Mouse (Mus musculus) CH12.LX (cell line): ENCODE results near the gene Psmc3ip. TPM values are rescaled to one million over a fixed set of nuclear protein-coding genes. Genes with fewer than 3 reads are reported as not detected.
A peak's percentile ranks its signal among the peaks of the same experiment; 100 is the strongest.

Experiments used
- DNase-seq: peaks from one replicate; pipeline ENCODE4 v3.0.0-alpha.2; 2013; ENCODE audit errors: extremely low read depth
- H3K27ac ChIP-seq: 2 replicates; pipeline ENCODE4 v1.5.1; 2012; ENCODE audit warnings: low read depth, mild to moderate bottlenecking, control low read depth, moderate library complexity; ENCODE audit not compliant: insufficient read depth
- H3K27me3 ChIP-seq: replicated peaks from 2 replicates; pipeline ENCODE3; 2012; ENCODE audit warnings: inconsistent platforms
- H3K36me3 ChIP-seq, 2 experiments: replicated peaks in 1 of 2; 2 replicates each; pipeline versions ENCODE3 to v1.6.1; 2012; ENCODE audit warnings: inconsistent platforms in 1 of 2, low read length in 1 of 2, mild to moderate bottlenecking in 1 of 2, mixed read lengths in 1 of 2, moderate library complexity in 1 of 2; ENCODE audit not compliant: control insufficient read depth in 1 of 2, insufficient read depth in 1 of 2
- H3K4me1 ChIP-seq, 2 experiments: 2 replicates each; pipeline ENCODE4 v1.6.1; 2012; ENCODE audit warnings: inconsistent platforms in 1 of 2, moderate library complexity in 1 of 2; ENCODE audit not compliant: insufficient read depth in 2 of 2, control insufficient read depth in 1 of 2
- H3K4me2 ChIP-seq: 2 replicates; pipeline ENCODE4 v1.6.1; 2012; ENCODE audit warnings: low read depth, mild to moderate bottlenecking, control low read depth; ENCODE audit not compliant: poor library complexity, insufficient read depth, severe bottlenecking
- H3K4me3 ChIP-seq, 3 experiments: fragments of 150-350 bp in 1 of 3; sonication (generic) in 1 of 3; replicated peaks in 1 of 3; 2 replicates each; pipeline versions ENCODE3 to v1.5.1; 2011 to 2012; ENCODE audit warnings: low read depth in 2 of 3, low read length in 2 of 3, mild to moderate bottlenecking in 2 of 3, moderate library complexity in 2 of 3, control low read depth in 1 of 3, improper control_type of control experiment in 1 of 3, inconsistent platforms in 1 of 3, mixed read lengths in 1 of 3; ENCODE audit not compliant: poor library complexity in 1 of 3
- H3K79me2 ChIP-seq: replicated peaks from 2 replicates; pipeline ENCODE4 v1.6.1; 2012; ENCODE audit warnings: mild to moderate bottlenecking, moderate library complexity; ENCODE audit not compliant: control insufficient read depth, poor library complexity, insufficient read depth, severe bottlenecking; ENCODE audit errors: extremely low read depth
- H3K9ac ChIP-seq: 2 replicates; pipeline ENCODE4 v1.6.1; 2012; ENCODE audit warnings: low read depth, mild to moderate bottlenecking, control low read depth, moderate library complexity; ENCODE audit not compliant: insufficient read depth
- H3K9me3 ChIP-seq: replicated peaks from 2 replicates; pipeline ENCODE3; 2012; ENCODE audit warnings: low read length, inconsistent platforms, mixed read lengths
- BHLHE40 ChIP-seq: IDR thresholded peaks from 2 replicates; pipeline ENCODE4 v1.6.1; 2011; ENCODE audit warnings: mild to moderate bottlenecking, low read depth, low read length, improper control_type of control experiment
- CHD1 ChIP-seq: IDR thresholded peaks from 2 replicates; pipeline ENCODE4 v1.6.1; 2012; ENCODE audit warnings: low read depth, low read length, improper control_type of control experiment, inconsistent platforms
- CHD2 ChIP-seq: IDR thresholded peaks from 2 replicates; pipeline ENCODE4 v1.6.1; 2011; ENCODE audit warnings: low read length, improper control_type of control experiment
- CTCF ChIP-seq, 2 experiments: IDR thresholded peaks in 1 of 2; conservative IDR thresholded peaks in 1 of 2; 2 replicates each; pipeline ENCODE4 v1.5.1; 2011 to 2012; ENCODE audit warnings: low read depth in 2 of 2, low read length in 2 of 2, improper control_type of control experiment in 1 of 2, inconsistent platforms in 1 of 2, mild to moderate bottlenecking in 1 of 2, moderate library complexity in 1 of 2
- E2F4 ChIP-seq: IDR thresholded peaks from 2 replicates; pipeline ENCODE4 v1.6.1; 2011; ENCODE audit warnings: low read depth, low read length, improper control_type of control experiment; ENCODE audit not compliant: insufficient replicate concordance
- ELF1 ChIP-seq: IDR thresholded peaks from 2 replicates; pipeline ENCODE4 v1.6.1; 2014; ENCODE audit warnings: low read depth, mild to moderate bottlenecking, inconsistent platforms, low read length, improper control_type of control experiment
- EP300 ChIP-seq: IDR thresholded peaks from 2 replicates; pipeline ENCODE4 v1.6.1; 2011; ENCODE audit warnings: low read length, improper control_type of control experiment
- ETS1 ChIP-seq: conservative IDR thresholded peaks from 2 replicates; pipeline ENCODE4 v1.6.1; 2012; ENCODE audit warnings: low read depth, mild to moderate bottlenecking, inconsistent platforms, low read length, improper control_type of control experiment, moderate library complexity
- GABPA ChIP-seq: IDR thresholded peaks from 2 replicates; pipeline ENCODE4 v1.6.1; 2012; ENCODE audit warnings: low read depth, low read length, improper control_type of control experiment, inconsistent platforms; ENCODE audit not compliant: insufficient replicate concordance
- HCFC1 ChIP-seq: IDR thresholded peaks from 2 replicates; pipeline ENCODE4 v1.6.1; 2012; ENCODE audit warnings: low read depth, mild to moderate bottlenecking, inconsistent platforms, low read length, improper control_type of control experiment
- IRF4 ChIP-seq: IDR thresholded peaks from 2 replicates; pipeline ENCODE4 v1.6.1; 2014; ENCODE audit warnings: low read depth, mild to moderate bottlenecking, inconsistent platforms, low read length, improper control_type of control experiment
- JUN ChIP-seq: IDR thresholded peaks from 2 replicates; pipeline ENCODE4 v1.6.1; 2011; ENCODE audit warnings: low read depth, mild to moderate bottlenecking, low read length, improper control_type of control experiment, moderate library complexity; ENCODE audit not compliant: insufficient read depth
- JUND ChIP-seq: conservative IDR thresholded peaks from 2 replicates; pipeline ENCODE4 v1.6.1; 2011; ENCODE audit warnings: low read depth, low read length, improper control_type of control experiment
- KAT2A ChIP-seq: IDR thresholded peaks from 2 replicates; pipeline ENCODE4 v1.6.1; 2012; ENCODE audit warnings: low read length, improper control_type of control experiment, inconsistent platforms; ENCODE audit not compliant: insufficient replicate concordance
- MAFK ChIP-seq: IDR thresholded peaks from 2 replicates; pipeline ENCODE4 v1.6.1; 2011; ENCODE audit warnings: low read length, improper control_type of control experiment; ENCODE audit not compliant: insufficient replicate concordance
- MAX ChIP-seq: IDR thresholded peaks from 2 replicates; pipeline ENCODE4 v1.6.1; 2011; ENCODE audit warnings: low read length, improper control_type of control experiment
- MAZ ChIP-seq: IDR thresholded peaks from 2 replicates; pipeline ENCODE4 v1.6.1; 2012; ENCODE audit warnings: low read depth, mild to moderate bottlenecking, inconsistent platforms, low read length, improper control_type of control experiment, moderate library complexity
- MEF2A ChIP-seq: IDR thresholded peaks from 2 replicates; pipeline ENCODE4 v1.6.1; 2014; ENCODE audit warnings: low read depth, mild to moderate bottlenecking, inconsistent platforms, low read length, improper control_type of control experiment, borderline replicate concordance
- MXI1 ChIP-seq: IDR thresholded peaks from 2 replicates; pipeline ENCODE4 v1.6.1; 2011; ENCODE audit warnings: mild to moderate bottlenecking, low read depth, low read length, improper control_type of control experiment
- MYC ChIP-seq: IDR thresholded peaks from 2 replicates; pipeline ENCODE4 v1.6.1; 2011; ENCODE audit warnings: low read depth, mild to moderate bottlenecking, improper control_type of control experiment, low read length
- NELFE ChIP-seq: IDR thresholded peaks from 2 replicates; pipeline ENCODE4 v1.6.1; 2011; ENCODE audit warnings: low read depth, low read length, improper control_type of control experiment
- NRF1 ChIP-seq: IDR thresholded peaks from 2 replicates; pipeline ENCODE4 v1.6.1; 2014; ENCODE audit warnings: low read depth, mild to moderate bottlenecking, inconsistent platforms, low read length, improper control_type of control experiment, moderate library complexity
- PAX5 ChIP-seq: IDR thresholded peaks from 2 replicates; pipeline ENCODE4 v1.6.1; 2012; ENCODE audit warnings: low read length, inconsistent platforms, mixed read lengths
- POLR2A ChIP-seq: IDR thresholded peaks from 2 replicates; pipeline ENCODE4 v1.6.1; 2011; ENCODE audit warnings: low read depth, mild to moderate bottlenecking, improper control_type of control experiment, low read length
- POLR2AphosphoS2 ChIP-seq: IDR thresholded peaks from 2 replicates; pipeline ENCODE4 v1.6.1; 2011; ENCODE audit warnings: low read depth, low read length, improper control_type of control experiment
- RAD21 ChIP-seq: IDR thresholded peaks from 2 replicates; pipeline ENCODE4 v1.6.1; 2011; ENCODE audit warnings: low read depth, mild to moderate bottlenecking, low read length, improper control_type of control experiment, moderate library complexity
- RCOR1 ChIP-seq: conservative IDR thresholded peaks from 2 replicates; pipeline ENCODE4 v1.6.1; 2012; ENCODE audit warnings: low read depth, mild to moderate bottlenecking, inconsistent platforms, low read length, improper control_type of control experiment
- SIN3A ChIP-seq: IDR thresholded peaks from 2 replicates; pipeline ENCODE4 v1.6.1; 2012; ENCODE audit warnings: low read length, improper control_type of control experiment, inconsistent platforms
- SMC3 ChIP-seq: IDR thresholded peaks from 2 replicates; pipeline ENCODE4 v1.6.1; 2011; ENCODE audit warnings: low read depth, low read length, improper control_type of control experiment
- TBP ChIP-seq: conservative IDR thresholded peaks from 2 replicates; pipeline ENCODE4 v1.6.1; 2011; ENCODE audit warnings: low read depth, low read length, improper control_type of control experiment
- TCF12 ChIP-seq: IDR thresholded peaks from 2 replicates; pipeline ENCODE4 v1.6.1; 2014; ENCODE audit warnings: low read depth, mild to moderate bottlenecking, inconsistent platforms, low read length, improper control_type of control experiment
- UBTF ChIP-seq: IDR thresholded peaks from 2 replicates; pipeline ENCODE4 v1.6.1; 2012; ENCODE audit warnings: low read depth, mild to moderate bottlenecking, inconsistent platforms, low read length, improper control_type of control experiment, moderate library complexity
- USF1 ChIP-seq: IDR thresholded peaks from 2 replicates; pipeline ENCODE4 v1.6.1; 2014; ENCODE audit warnings: low read depth, mild to moderate bottlenecking, inconsistent platforms, low read length, improper control_type of control experiment
- USF2 ChIP-seq: conservative IDR thresholded peaks from 2 replicates; pipeline ENCODE4 v1.6.1; 2011; ENCODE audit warnings: low read depth, low read length, improper control_type of control experiment
- ZC3H11A ChIP-seq: IDR thresholded peaks from 2 replicates; pipeline ENCODE4 v1.6.1; 2012; ENCODE audit warnings: low read depth, mild to moderate bottlenecking, inconsistent platforms, low read length, improper control_type of control experiment
- ZKSCAN1 ChIP-seq: IDR thresholded peaks from 2 replicates; pipeline ENCODE4 v1.6.1; 2012; ENCODE audit warnings: low read depth, inconsistent platforms, low read length, improper control_type of control experiment, borderline replicate concordance
- ZMIZ1 ChIP-seq: IDR thresholded peaks from 2 replicates; pipeline ENCODE4 v1.6.1; 2012; ENCODE audit warnings: low read depth, mild to moderate bottlenecking, inconsistent platforms, low read length, improper control_type of control experiment
- ZNF384 ChIP-seq: IDR thresholded peaks from 2 replicates; pipeline ENCODE4 v1.6.1; 2012; ENCODE audit warnings: low read depth, low read length, improper control_type of control experiment, inconsistent platforms
- dilution Hi-C: fragments of 300-500 bp; cut with MboI; formaldehyde crosslinking; loops from 2 replicates; pipeline ENCODE4 v1.14.3; 2020; ENCODE audit warnings: low sequenced_read_pairs; ENCODE audit not compliant: extremely low pct_unique_long_range_greater_than_20kb, extremely low pct_ligation_motif_present
- in situ Hi-C: fragments of 300-500 bp; cut with MboI; formaldehyde crosslinking; loops from 3 replicates; pipeline ENCODE4 v1.14.3; 2019; ENCODE audit warnings: low sequenced_read_pairs, low pct_ligation_motif_present, low pct_unique_long_range_greater_than_20kb, mixed read lengths
- polyA plus RNA-seq: library from polyadenylated mRNA; unstranded; fragments of >175 nt; gene quantifications from 2 replicates; pipeline ENCODE4 v1.2.1, GENCODE M21; 2012; ENCODE audit warnings: low read depth; ENCODE audit not compliant: insufficient read length
- total RNA-seq, 2 experiments: library from RNA; depleted of rRNA; stranded (reverse); fragments of 300-350 nt in 1 of 2; fragments of >200 nt in 1 of 2; gene quantifications; 2 replicates each; pipeline ENCODE4 v1.2.3; 2012 to 2014

The Psmc3ip gene
- total and polyA plus RNA-seq, 3 experiments: 63.7 to 89.9 (median 85.9) TPM

DNA sequence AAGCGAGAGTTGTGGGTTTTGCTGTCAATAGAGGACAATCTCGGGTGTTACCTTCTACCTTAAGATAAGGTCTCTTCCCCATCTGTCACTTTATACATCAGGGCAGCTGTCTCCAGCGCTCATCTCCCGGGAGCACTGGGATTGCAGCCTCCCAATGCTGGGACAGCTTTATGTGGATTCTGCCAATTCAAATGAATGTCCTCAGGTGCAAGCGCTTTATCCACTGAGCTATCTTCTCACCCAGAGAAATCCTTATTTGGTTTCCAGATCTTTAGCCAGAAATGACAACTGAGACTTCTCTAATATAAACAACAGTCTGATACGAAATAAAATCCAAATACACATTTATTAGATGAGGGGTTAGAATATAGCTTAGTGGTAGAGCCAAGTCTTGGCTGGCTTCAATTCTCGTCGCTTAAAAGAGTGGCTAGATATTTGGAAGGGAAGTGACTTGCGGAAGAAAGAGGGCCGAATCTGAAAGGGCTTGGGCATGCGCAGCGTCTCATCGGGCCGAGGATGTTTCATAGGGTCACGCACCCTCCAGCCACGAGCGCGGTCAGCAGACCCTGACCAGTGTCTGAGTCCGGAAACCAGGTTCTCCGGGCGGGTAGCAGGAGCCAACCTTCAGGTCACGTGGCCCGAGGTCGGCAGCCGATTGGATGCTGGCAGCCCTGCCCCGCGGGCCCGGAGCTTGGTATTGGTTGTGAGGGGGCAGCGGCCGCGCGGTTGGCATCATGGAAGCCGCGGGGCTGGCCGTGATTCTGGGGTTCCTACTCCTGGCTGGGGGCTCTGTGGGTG is 25.6 kb downstream of the Psmc3ip start, which contains the start of gene Naglu:
Gene Naglu (plus strand): TSS at position 622 of the 798 bp plus-strand sequence.
- TF ChIP-seq E2F4 (no peak), ZNF384 (no peak), USF2 (peak; percentile 98), NELFE (peak; percentile 93), MYC (peak; percentile 80), MAZ (no peak), MAFK (no peak), MXI1 (peak; percentile 94), UBTF (no peak), RCOR1 (0 out of 2 replicates have a peak, but pooled peaks have one; percentile 34), CTCF (conservative IDR thresholded peaks at IDR 0.05 in 1 of 2, IDR thresholded peaks at IDR 0.05 in 1 of 2; ENCODE audit: low read depth in 2 of 2, low read length in 2 of 2) (no peak), SIN3A (peak; percentile 96), JUND (no peak), GABPA (no peak), CHD2 (no peak), TBP (0 out of 2 replicates have a peak, but pooled peaks have one; percentile 28), KAT2A (0 out of 2 replicates have a peak, but pooled peaks have one; percentile 50), HCFC1 (peak; percentile 69), EP300 (no peak), IRF4 (no peak), ETS1 (peak; percentile 58; the same call in 1 of the 2 replicates), ZC3H11A (no peak), MEF2A (no peak; the same call in 1 of the 2 replicates), TCF12 (peak; percentile 83; the same call in 1 of the 2 replicates), NRF1 (peak; percentile 98), CHD1 (no peak), RAD21 (no peak), MAX (peak; percentile 100), ZMIZ1 (peak; percentile 80), PAX5 (no peak), ZKSCAN1 (no peak), POLR2AphosphoS2 (peak; percentile 92), POLR2A (peak; percentile 93), SMC3 (no peak), USF1 (peak; percentile 100), BHLHE40 (peak; percentile 96), JUN (no peak), ELF1 (peak; percentile 89)
- dilution Hi-C loops: no loop called here
- Histone ChIP-seq H3K9me3 (no peaks in the 10 kb centered on the region), H3K4me3 (peak within 1 kb of the TSS; percentile 73 to 82 (median 74)), H3K27ac (no peak within 1 kb of the TSS), H3K9ac (peak within 1 kb of the TSS; percentile 76), H3K36me3 (peaks cover 0 to 22% of the 10 kb centered on the region in 2 experiments), H3K79me2 (no peaks in the 10 kb centered on the region), H3K4me1 (peaks cover 8 to 21% of the 10 kb centered on the region in 2 experiments), H3K27me3 (peaks cover 2% of the 10 kb centered on the region), H3K4me2 (peak within 1 kb of the TSS; percentile 80)
- in situ Hi-C loops: no loop called here
- peak; percentile 93 for DNase-seq
